Mouse (Mus musculus): ENCODE data around the gene Speg. TPM values are rescaled to one million over a fixed set of nuclear protein-coding genes. Genes with fewer than 3 reads are reported as not detected.

Gene Speg
- 15.6 and 19.4 TPM in 2 replicates for polyA plus RNA-seq (2014; fragmentation: Nextera tagmentation; extraction: Ambion mirVana)

DNA sequence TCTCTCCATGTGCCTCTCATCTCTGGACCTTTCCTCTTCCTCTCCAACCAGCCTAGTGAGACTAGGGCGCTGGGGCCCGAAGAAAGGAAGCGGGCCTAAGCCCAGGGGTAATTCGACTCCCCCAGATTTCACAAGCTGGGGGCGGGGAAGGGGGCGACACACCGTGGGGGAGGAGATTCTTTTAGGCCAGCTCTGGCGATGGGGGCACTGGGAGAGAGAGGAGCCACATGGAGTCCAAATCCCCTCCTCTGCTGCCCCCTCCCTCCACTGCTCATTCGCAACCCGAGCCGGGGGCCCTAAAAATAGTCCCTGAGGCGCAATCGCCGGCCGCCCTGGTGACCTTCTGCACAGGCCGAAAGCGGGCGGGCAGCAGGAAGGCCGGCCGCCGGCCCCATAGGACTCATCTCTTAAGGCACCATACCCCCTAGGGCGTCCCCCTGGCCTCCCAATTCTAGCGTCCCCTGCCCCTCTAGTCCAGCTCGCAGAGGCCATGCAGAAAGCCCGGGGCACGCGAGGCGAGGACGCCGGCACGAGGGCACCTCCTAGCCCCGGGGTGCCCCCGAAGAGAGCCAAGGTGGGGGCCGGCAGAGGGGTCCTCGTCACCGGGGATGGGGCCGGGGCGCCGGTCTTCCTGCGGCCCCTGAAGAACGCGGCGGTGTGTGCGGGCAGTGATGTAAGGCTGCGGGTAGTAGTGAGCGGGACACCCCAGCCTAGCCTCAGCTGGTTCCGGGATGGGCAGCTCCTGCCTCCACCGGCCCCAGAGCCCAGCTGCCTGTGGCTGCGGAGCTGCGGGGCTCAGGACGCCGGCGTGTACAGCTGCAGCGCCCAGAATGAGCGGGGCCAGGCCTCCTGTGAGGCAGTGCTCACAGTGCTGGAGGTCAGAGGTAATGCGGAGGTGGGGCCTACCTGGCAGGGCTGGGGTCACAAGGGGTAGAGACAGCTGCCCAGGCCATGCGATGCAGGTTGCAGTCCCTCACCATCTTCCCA lies at the start of gene Speg:
TSS of gene Speg (plus strand) at position 348 of the 987 bp plus-strand sequence.
- Histone ChIP-seq H3K9ac (replicated peaks; ENCODE audit: low read length) (peak within 1 kb of the TSS; percentile 4; the same call in 1 of the 2 replicates), H3K4me1 (ENCODE audit: control insufficient read depth, insufficient read depth, low read length) (peaks cover 24% of the 10 kb centered on the region; the same call in 1 of the 2 replicates), H3K27me3 (ENCODE audit: control insufficient read depth, insufficient read depth, low read length) (peaks cover 2% of the 10 kb centered on the region), H3K4me2 (ENCODE audit: low read length) (peak within 1 kb of the TSS; percentile 47), H3K9me3 (ENCODE audit: control insufficient read depth, low read length) (no peaks in the 10 kb centered on the region), H3K27ac (replicated peaks; ENCODE audit: low read depth, low read length) (no peak within 1 kb of the TSS), H3K36me3 (ENCODE audit: control insufficient read depth, insufficient read depth, low read length) (no peaks in the 10 kb centered on the region), H3K4me3 (replicated peaks; ENCODE audit: low read depth, low read length) (0 out of 2 replicates have a peak within 1 kb of the TSS, but pooled peaks have one; percentile 14)
- 9% methylated on average over 57 of the region's 57 CpGs for WGBS
- no peak for DNase-seq
- ATAC-seq (ENCODE audit: low FRiP score, low TSS enrichment) = peak; percentile 46; the same call in 1 of the 2 replicates

DNA sequence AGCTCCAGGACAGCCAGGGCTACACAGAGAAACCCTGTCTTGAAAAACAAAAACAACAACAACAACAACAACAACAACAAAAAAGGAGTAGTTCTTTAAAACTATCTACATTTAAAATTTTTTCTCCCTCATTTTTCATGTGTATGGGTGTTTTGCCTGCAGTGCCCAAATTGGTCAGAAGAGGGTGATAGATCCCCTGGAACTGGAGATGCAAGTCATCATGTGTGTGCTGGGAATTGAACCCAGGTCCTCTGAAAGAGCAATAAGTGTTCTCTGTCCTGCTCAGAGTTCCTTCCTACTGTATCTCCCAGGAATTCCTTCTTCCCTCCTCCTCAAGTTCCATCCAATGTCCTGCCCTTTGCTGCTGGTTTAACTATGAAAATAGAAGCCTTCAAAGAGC lies 47.6 kb upstream of the Speg start:
- Histone ChIP-seq H3K9me3 (ENCODE audit: control insufficient read depth, low read length) (no peaks in the 10 kb centered on the region), H3K36me3 (ENCODE audit: control insufficient read depth, insufficient read depth, low read length) (no peaks in the 10 kb centered on the region), H3K27me3 (ENCODE audit: control insufficient read depth, insufficient read depth, low read length) (no peaks in the 10 kb centered on the region), H3K9ac (replicated peaks; ENCODE audit: low read length) (no peak overlapping the region), H3K4me1 (ENCODE audit: control insufficient read depth, insufficient read depth, low read length) (no peaks in the 10 kb centered on the region), H3K4me2 (ENCODE audit: low read length) (no peak overlapping the region), H3K4me3 (replicated peaks; ENCODE audit: low read depth, low read length) (no peak overlapping the region), H3K27ac (replicated peaks; ENCODE audit: low read depth, low read length) (no peak overlapping the region)
- no peak for ATAC-seq (ENCODE audit: low FRiP score, low TSS enrichment)
- no peak for DNase-seq

DNA sequence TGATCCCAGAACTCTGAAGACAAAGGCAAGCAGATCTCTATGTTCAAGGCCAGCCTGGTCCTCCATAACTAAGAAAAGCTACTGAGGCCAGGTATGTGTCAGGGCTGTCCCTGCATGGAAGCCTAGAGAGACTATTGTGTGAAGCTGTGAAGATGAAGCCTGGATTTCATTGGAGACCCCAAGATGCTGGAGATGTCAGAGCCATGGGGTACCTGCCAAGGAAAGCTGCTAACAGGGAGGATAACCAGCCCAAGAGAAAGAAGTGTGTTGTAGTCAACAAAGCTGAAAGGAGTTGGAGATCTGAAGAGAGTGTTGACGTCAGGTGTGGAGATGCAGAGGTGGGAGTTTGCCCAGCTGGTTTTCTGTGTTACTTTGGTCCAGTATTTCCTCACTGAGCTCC lies 43.8 kb upstream of the Speg start:
- no peak for DNase-seq

DNA sequence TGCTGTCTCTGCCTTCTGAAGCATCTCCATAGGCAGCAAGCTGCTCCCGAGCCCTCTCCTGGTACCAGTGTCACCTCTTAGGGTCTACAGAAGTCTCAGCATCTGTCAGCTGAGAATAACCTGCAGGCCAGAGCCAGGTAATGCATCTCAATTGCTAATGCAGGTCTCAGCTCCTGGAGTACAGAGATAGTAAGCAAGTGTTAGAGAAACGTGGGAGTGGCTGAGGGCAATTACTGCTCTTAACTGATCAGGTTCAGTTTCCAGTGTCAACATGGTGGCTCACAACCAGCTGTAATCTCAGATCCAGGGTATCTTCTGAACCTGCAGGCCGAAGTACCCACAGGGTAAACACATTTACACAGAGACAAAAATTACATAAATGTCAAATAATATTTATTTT lies 38.6 kb upstream of the Speg start:
- no peak overlapping the region for H3K4me2 ChIP-seq (ENCODE audit: low read length)
- H3K4me3 ChIP-seq (replicated peaks; ENCODE audit: low read depth, low read length) = no peak overlapping the region
- peaks cover 29% of the 10 kb centered on the region for H3K4me1 ChIP-seq (ENCODE audit: control insufficient read depth, insufficient read depth, low read length)
- H3K27ac ChIP-seq (replicated peaks; ENCODE audit: low read depth, low read length) = no peak overlapping the region
- H3K27me3 ChIP-seq (ENCODE audit: control insufficient read depth, insufficient read depth, low read length) = no peaks in the 10 kb centered on the region
- H3K9ac ChIP-seq (replicated peaks; ENCODE audit: low read length) = no peak overlapping the region
- no peaks in the 10 kb centered on the region for H3K9me3 ChIP-seq (ENCODE audit: control insufficient read depth, low read length)
- no peak for ATAC-seq (ENCODE audit: low FRiP score, low TSS enrichment)
- 82% methylated on average over 3 of the region's 3 CpGs for WGBS
- no peaks in the 10 kb centered on the region for H3K36me3 ChIP-seq (ENCODE audit: control insufficient read depth, insufficient read depth, low read length)
- no peak for DNase-seq

More for the DNA sequence above, 43.8 kb upstream of the Speg start:
- no peak overlapping the region for H3K27ac ChIP-seq (replicated peaks; ENCODE audit: low read depth, low read length)
- H3K9me3 ChIP-seq (ENCODE audit: control insufficient read depth, low read length) = no peaks in the 10 kb centered on the region
- no peak overlapping the region for H3K4me2 ChIP-seq (ENCODE audit: low read length)
- WGBS = 72% methylated on average over 1 of the region's 1 CpGs
- H3K9ac ChIP-seq (replicated peaks; ENCODE audit: low read length) = no peak overlapping the region
- no peaks in the 10 kb centered on the region for H3K36me3 ChIP-seq (ENCODE audit: control insufficient read depth, insufficient read depth, low read length)
- ATAC-seq (ENCODE audit: low FRiP score, low TSS enrichment) = no peak
- H3K27me3 ChIP-seq (ENCODE audit: control insufficient read depth, insufficient read depth, low read length) = no peaks in the 10 kb centered on the region
- no peak overlapping the region for H3K4me3 ChIP-seq (replicated peaks; ENCODE audit: low read depth, low read length)
- H3K4me1 ChIP-seq (ENCODE audit: control insufficient read depth, insufficient read depth, low read length) = no peaks in the 10 kb centered on the region

DNA sequence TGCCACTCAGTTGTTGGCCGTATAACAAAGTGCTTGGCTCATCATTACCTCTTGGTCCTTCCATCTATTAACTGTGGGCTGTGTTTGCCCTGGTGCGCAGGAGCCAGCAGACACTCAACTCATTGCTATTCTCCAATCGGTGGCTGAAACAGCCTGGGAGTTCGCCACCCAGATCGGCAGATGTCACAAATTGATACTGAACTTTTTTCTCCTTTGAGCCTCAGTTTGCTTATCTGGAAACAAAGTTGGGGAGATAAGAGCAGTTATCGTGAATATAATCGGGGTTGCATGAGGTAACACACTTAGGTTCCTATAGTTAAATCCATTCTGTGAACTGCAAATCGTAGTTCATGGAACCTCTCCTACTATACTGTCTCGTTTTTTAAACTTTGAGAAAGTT lies 38.0 kb upstream of the Speg start:
- no peak overlapping the region for H3K9ac ChIP-seq (replicated peaks; ENCODE audit: low read length)
- no peak overlapping the region for H3K4me3 ChIP-seq (replicated peaks; ENCODE audit: low read depth, low read length)
- H3K27me3 ChIP-seq (ENCODE audit: control insufficient read depth, insufficient read depth, low read length) = no peaks in the 10 kb centered on the region
- WGBS = 88% methylated on average over 9 of the region's 9 CpGs
- no peaks in the 10 kb centered on the region for H3K9me3 ChIP-seq (ENCODE audit: control insufficient read depth, low read length)
- H3K36me3 ChIP-seq (ENCODE audit: control insufficient read depth, insufficient read depth, low read length) = no peaks in the 10 kb centered on the region
- no peak for ATAC-seq (ENCODE audit: low FRiP score, low TSS enrichment)
- H3K4me1 ChIP-seq (ENCODE audit: control insufficient read depth, insufficient read depth, low read length) = peaks cover 31% of the 10 kb centered on the region
- DNase-seq = no peak
- H3K27ac ChIP-seq (replicated peaks; ENCODE audit: low read depth, low read length) = no peak overlapping the region
- no peak overlapping the region for H3K4me2 ChIP-seq (ENCODE audit: low read length)

DNA sequence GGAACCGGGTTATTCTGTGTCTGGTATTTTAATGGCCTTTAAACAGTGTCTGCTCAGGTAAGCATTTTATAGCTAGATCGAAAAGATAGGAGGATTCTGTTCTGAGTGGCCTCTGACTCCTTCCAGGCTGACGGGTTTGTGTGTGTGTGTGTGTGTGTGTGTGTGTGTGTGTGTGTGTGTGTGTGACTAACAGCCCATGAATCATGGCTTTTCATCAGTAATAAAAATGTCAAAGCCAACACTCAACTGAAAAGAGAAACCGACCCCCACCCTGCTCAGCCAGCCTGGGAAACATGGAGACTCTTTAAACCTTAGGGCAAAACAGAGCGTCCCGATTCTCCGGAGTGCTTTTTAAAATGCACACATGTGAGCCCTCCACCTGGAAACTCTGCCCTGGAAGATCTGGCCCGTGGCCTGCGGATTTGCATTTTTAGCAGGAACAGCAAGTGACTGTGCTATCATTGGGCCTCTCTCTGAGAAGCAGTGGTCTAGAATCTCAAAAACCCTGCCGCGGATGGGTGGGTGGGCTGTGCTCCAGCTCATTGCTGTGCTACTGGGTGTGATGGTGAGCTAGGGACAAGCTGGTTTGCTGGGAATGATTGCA lies 36.9 kb upstream of the Speg start:
- Histone ChIP-seq H3K27me3 (ENCODE audit: control insufficient read depth, insufficient read depth, low read length) (no peaks in the 10 kb centered on the region), H3K4me1 (ENCODE audit: control insufficient read depth, insufficient read depth, low read length) (peaks cover 31% of the 10 kb centered on the region), H3K9ac (replicated peaks; ENCODE audit: low read length) (no peak overlapping the region; the same call in 1 of the 2 replicates), H3K4me2 (ENCODE audit: low read length) (no peak overlapping the region), H3K4me3 (replicated peaks; ENCODE audit: low read depth, low read length) (no peak overlapping the region), H3K9me3 (ENCODE audit: control insufficient read depth, low read length) (no peaks in the 10 kb centered on the region), H3K27ac (replicated peaks; ENCODE audit: low read depth, low read length) (peak overlapping the region; percentile 71), H3K36me3 (ENCODE audit: control insufficient read depth, insufficient read depth, low read length) (no peaks in the 10 kb centered on the region)
- peak; percentile 44; the same call in 1 of the 2 replicates for ATAC-seq (ENCODE audit: low FRiP score, low TSS enrichment)
- DNase-seq = peak; percentile 71
- WGBS = 15% methylated on average over 11 of the region's 11 CpGs

DNA sequence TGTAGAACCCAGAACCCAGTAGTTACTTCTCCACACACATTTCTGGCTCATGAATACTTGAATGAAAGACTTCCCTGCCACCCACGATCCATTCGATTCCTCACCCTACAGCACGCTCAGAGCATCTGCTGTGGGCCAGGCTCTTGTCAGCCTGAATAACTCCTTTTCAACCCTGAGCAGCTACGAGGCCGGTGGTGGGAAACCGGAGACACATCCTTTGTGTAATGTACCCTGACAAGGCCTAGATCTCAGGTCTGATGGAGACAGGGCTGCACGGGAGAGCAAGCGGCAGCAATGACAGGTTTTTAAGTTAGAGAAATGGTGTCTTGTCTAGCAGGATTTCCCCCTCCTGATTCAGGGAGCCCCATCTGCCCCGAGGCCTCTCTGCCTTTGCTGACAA lies 35.8 kb upstream of the Speg start:
- 23% methylated on average over 9 of the region's 9 CpGs for WGBS
- ATAC-seq (ENCODE audit: low FRiP score, low TSS enrichment) (no peak), DNase-seq (peak; percentile 65)
- H3K9me3 ChIP-seq (ENCODE audit: control insufficient read depth, low read length) = no peaks in the 10 kb centered on the region
- H3K27ac ChIP-seq (replicated peaks; ENCODE audit: low read depth, low read length) = peak overlapping the region; percentile 71
- H3K4me3 ChIP-seq (replicated peaks; ENCODE audit: low read depth, low read length) = no peak overlapping the region
- H3K36me3 ChIP-seq (ENCODE audit: control insufficient read depth, insufficient read depth, low read length) = no peaks in the 10 kb centered on the region
- H3K4me2 ChIP-seq (ENCODE audit: low read length) = no peak overlapping the region
- peaks cover 36% of the 10 kb centered on the region for H3K4me1 ChIP-seq (ENCODE audit: control insufficient read depth, insufficient read depth, low read length)
- H3K27me3 ChIP-seq (ENCODE audit: control insufficient read depth, insufficient read depth, low read length) = no peaks in the 10 kb centered on the region
- peak overlapping the region; percentile 20; the same call in 1 of the 2 replicates for H3K9ac ChIP-seq (replicated peaks; ENCODE audit: low read length)

DNA sequence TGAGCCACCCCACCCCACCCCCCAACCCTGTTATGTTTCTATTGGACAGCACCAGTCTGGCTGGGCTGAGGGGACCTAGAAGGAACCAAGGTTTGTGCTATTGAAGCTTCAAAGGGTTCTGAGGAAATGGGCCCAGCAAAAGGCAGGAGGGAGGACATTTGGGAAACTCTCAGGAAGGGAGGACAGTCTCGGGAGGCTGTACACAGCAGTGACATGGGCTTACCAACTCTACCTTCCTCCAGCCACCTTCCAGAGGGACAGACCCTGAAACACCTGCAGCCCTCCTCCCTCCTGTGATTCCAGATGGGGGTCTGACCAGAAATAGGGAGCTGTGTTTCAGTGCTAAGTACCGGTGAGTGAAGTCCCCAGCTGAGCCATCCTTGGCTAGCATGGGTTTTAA lies 34.6 kb upstream of the Speg start:
- H3K4me1 ChIP-seq (ENCODE audit: control insufficient read depth, insufficient read depth, low read length) = peaks cover 43% of the 10 kb centered on the region
- no peak overlapping the region for H3K4me3 ChIP-seq (replicated peaks; ENCODE audit: low read depth, low read length)
- H3K9ac ChIP-seq (replicated peaks; ENCODE audit: low read length) = no peak overlapping the region
- ATAC-seq (ENCODE audit: low FRiP score, low TSS enrichment) = no peak
- 78% methylated on average over 2 of the region's 2 CpGs for WGBS
- H3K27me3 ChIP-seq (ENCODE audit: control insufficient read depth, insufficient read depth, low read length) = no peaks in the 10 kb centered on the region
- H3K9me3 ChIP-seq (ENCODE audit: control insufficient read depth, low read length) = no peaks in the 10 kb centered on the region
- H3K27ac ChIP-seq (replicated peaks; ENCODE audit: low read depth, low read length) = no peak overlapping the region
- DNase-seq = no peak
- H3K36me3 ChIP-seq (ENCODE audit: control insufficient read depth, insufficient read depth, low read length) = no peaks in the 10 kb centered on the region
- no peak overlapping the region for H3K4me2 ChIP-seq (ENCODE audit: low read length)

Measured in midbrain, embryonic 14.5 days (tissue).